Mouse (Mus musculus): Measurements from ENCODE around the gene Fam173a.

- TF ChIP-seq POLR2A (IDR thresholded peaks at IDR 0.05; ENCODE audit: insufficient read depth, low read length): no peak
- no peak for TF ChIP-seq CTCF (IDR thresholded peaks at IDR 0.05; ENCODE audit: low read depth, low read length)
- TF ChIP-seq EP300 (IDR thresholded peaks at IDR 0.05; ENCODE audit: insufficient read depth, low read depth, low read length): no peak
Observed at GRCm38 (mm10) chr17:25794197-25794596, 1.5 kb upstream of the Fam173a start.
